Mouse (Mus musculus) lung, adult 2 months (tissue): ENCODE measurements at regions not wholly inside any gene's neighbourhood (a gene's known extent, or its start where the extent isn't known, plus 50 kb on each side); places are given as distances from the start of the nearest gene placed in this dataset.

Experiments
- CTCF ChIP-seq: fragments of 200-500 bp; IDR thresholded peaks from 2 replicates; pipeline ENCODE4 v1.5.1; 2011; ENCODE audit warnings: mild to moderate bottlenecking, low read length, control low read depth; ENCODE audit not compliant: insufficient read depth
- POLR2A ChIP-seq: fragments of 200-500 bp; IDR thresholded peaks from 2 replicates; pipeline ENCODE4 v1.6.1; 2011; ENCODE audit warnings: low read depth, mild to moderate bottlenecking, control low read depth, low read length, borderline replicate concordance; ENCODE audit errors: extremely low read depth

GRCm38 (mm10) chr4:9005938-9006626, 767.2 kb upstream of the Car8 start:
- TF ChIP-seq POLR2A (no peak), CTCF (no peak)
